Mouse (Mus musculus) erythroblast, embryonic 14.5 days (primary cell): ENCODE measurements at regions not wholly inside any gene's neighbourhood (a gene's known extent, or its start where the extent isn't known, plus 50 kb on each side); places are given as distances from the start of the nearest gene placed in this dataset.

Source experiments
- GATA1 ChIP-seq: IDR thresholded peaks from 2 replicates; pipeline ENCODE4 v1.6.1; 2012; ENCODE audit warnings: low read length, inconsistent platforms, mixed read lengths
- TAL1 ChIP-seq: IDR thresholded peaks from 3 replicates; pipeline ENCODE4 v1.6.1; 2012; ENCODE audit warnings: low read length, inconsistent platforms, mixed read lengths

GRCm38 (mm10) chr3:21964438-21964837 lies 112.0 kb upstream of the Tbl1xr1 start:
- TF ChIP-seq TAL1 = no peak
- TF ChIP-seq GATA1 = no peak
